Mouse (Mus musculus): ENCODE measurements around the gene Ptk6. TPM values are rescaled to one million over a fixed set of nuclear protein-coding genes. Genes with fewer than 3 reads are reported as not detected.
A peak's percentile ranks its signal among the peaks of the same experiment; 100 is the strongest.

Ptk6 gene
- total RNA-seq, 1 experiment: 0.22 TPM

DNA sequence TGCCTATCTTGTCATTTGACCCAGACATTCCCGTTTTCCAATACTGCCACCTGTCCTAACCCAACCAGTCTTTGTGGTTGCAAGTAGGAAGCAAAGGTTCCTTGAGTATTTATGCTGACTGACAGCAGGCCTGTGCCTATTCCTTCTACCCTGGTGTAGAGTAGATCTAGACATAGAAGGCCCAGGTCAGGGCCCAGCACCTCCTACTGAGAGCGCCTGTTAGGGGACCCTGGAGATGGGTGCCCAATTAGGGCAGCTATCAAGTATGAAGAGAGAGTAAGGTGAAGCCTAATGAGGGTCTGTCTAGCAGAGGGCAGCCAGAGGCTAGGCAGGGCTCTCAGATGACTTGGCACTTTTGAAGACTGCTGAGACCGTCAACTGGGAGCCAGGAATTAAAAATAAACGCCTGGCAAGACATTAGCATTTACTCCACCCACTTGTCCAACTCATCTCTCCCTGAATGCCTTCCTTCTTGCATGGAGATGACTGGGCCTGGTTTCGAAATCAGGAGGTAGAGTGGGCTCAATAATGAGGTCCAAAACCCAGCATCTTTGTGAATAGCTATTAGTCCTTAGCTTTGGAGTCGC, 44.8 kb downstream of the Ptk6 start:
- TF ChIP-seq CHD2 (IDR thresholded peaks at IDR 0.05; ENCODE audit: low read depth, low read length): no peak
- no peak for TF ChIP-seq MAFK (IDR thresholded peaks at IDR 0.05; ENCODE audit: insufficient read depth, low read depth, low read length)
- no peak for TF ChIP-seq ZC3H11A (IDR thresholded peaks at IDR 0.05; ENCODE audit: borderline replicate concordance, low read depth, low read length)
- no peak for TF ChIP-seq HCFC1 (IDR thresholded peaks at IDR 0.05; ENCODE audit: borderline replicate concordance, insufficient read depth, low read length)
- no peak for TF ChIP-seq ZNF384 (IDR thresholded peaks at IDR 0.05; ENCODE audit: low read depth, low read length)
- no peak for DNase-seq (ENCODE audit: low read depth, low spot score)
- no peak overlapping the region for H3K27ac ChIP-seq (ENCODE audit: insufficient read depth, low read depth, low read length, poor library complexity, severe bottlenecking)
- H3K9me3 ChIP-seq (ENCODE audit: control insufficient read depth, insufficient read depth, low read depth, low read length): no peaks in the 10 kb centered on the region
- H3K9ac ChIP-seq (ENCODE audit: insufficient read depth, low read depth, low read length, poor library complexity, severe bottlenecking): no peak overlapping the region
- no peak overlapping the region for H3K4me3 ChIP-seq (ENCODE audit: insufficient read depth in 1 of 2, low read depth in 1 of 2, low read length in 2 of 2, poor library complexity in 1 of 2, severe bottlenecking in 1 of 2)
- H3K36me3 ChIP-seq (ENCODE audit: control insufficient read depth, insufficient read depth, low read length, poor library complexity, severe bottlenecking): no peaks in the 10 kb centered on the region
- H3K4me1 ChIP-seq (ENCODE audit: control insufficient read depth in 2 of 2, insufficient read depth in 2 of 2, low read length in 2 of 2, poor library complexity in 1 of 2): peaks cover 0 to 3% of the 10 kb centered on the region in 2 experiments; a peak in 1 of 4 replicates
- in situ Hi-C loops (cut with MboI; ENCODE audit: low sequenced_read_pairs in 2 of 2, unreplicated experiment in 2 of 2): no loop called here

DNA sequence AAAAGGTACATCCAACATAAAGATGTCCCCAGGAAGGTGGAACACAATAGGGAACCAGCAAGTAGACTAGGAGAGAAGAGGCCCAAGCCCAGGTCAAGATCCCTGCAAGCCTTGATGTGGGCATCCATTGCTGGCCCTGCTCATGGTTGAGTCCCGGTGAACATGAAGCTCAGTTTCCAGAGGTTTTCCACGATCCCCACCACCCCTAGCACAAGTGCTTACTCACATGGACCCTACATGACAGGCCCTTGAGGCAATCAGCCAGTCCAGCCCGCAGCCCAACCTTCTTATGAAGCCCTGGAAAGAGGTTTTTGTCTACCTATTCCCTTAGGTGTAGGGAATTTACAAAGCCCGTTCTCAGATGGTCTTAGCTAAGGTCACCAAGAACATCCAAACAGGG, 45.4 kb downstream of the Ptk6 start:
- in situ Hi-C loops (cut with MboI; ENCODE audit: low sequenced_read_pairs in 2 of 2, unreplicated experiment in 2 of 2): no loop called here
- TF ChIP-seq MAFK (IDR thresholded peaks at IDR 0.05; ENCODE audit: insufficient read depth, low read depth, low read length) (no peak), CHD2 (IDR thresholded peaks at IDR 0.05; ENCODE audit: low read depth, low read length) (no peak), ZNF384 (IDR thresholded peaks at IDR 0.05; ENCODE audit: low read depth, low read length) (no peak), HCFC1 (IDR thresholded peaks at IDR 0.05; ENCODE audit: borderline replicate concordance, insufficient read depth, low read length) (no peak), ZC3H11A (IDR thresholded peaks at IDR 0.05; ENCODE audit: borderline replicate concordance, low read depth, low read length) (no peak)

DNA sequence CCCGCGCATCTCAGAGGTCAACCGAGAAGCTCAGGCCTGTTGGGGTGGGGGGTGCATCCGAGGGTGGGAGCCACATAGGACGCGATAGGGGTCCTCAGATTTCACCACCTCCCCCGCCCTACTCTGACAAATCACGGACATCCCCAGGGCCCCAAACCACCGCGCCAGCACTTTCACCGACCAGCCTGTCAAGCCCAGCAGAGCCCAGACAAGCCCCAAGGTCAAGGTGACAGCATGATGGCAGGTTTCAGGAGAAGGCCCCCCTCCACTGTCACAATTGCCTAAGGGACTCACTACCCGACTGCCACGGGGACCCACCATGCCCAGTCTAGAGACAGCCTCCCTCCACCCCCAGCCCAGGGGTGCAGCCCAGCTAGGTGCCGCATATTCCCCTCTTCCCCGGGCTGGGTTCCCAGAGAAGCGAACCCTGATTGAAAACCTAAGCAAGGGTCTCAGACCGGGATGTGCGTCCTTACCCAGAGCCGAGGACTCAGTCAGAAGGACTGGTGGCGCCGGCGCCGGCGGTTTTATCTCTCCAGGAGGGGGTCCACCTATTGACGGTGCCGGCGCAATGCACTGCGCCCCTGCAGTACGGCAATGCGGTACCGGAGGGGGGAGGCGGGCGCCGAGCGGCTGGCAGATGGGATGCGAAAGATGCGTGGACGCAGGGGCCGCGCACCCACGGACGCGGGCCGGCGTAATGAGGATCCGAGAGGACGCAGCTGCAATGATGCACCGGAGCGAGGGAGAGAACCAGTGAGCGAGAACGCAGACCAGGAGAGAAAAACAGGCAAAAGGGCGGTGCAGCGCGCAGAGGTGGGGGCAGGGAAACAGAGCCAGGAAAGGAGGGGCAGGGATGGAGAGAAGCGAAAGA, 46.1 kb downstream of the Ptk6 start, which contains the start of gene Eef1a2:
Eef1a2 (minus strand) TSS at position 767 of the 874 bp plus-strand sequence.
- H3K4me3 ChIP-seq (ENCODE audit: insufficient read depth in 1 of 2, low read depth in 1 of 2, low read length in 2 of 2, poor library complexity in 1 of 2, severe bottlenecking in 1 of 2): peak within 1 kb of the TSS; percentile 62 to 70
- H3K4me1 ChIP-seq (ENCODE audit: control insufficient read depth in 2 of 2, insufficient read depth in 2 of 2, low read length in 2 of 2, poor library complexity in 1 of 2): peaks cover 0 to 3% of the 10 kb centered on the region in 2 experiments; a peak in 1 of 4 replicates
- no peaks in the 10 kb centered on the region for H3K36me3 ChIP-seq (ENCODE audit: control insufficient read depth, insufficient read depth, low read length, poor library complexity, severe bottlenecking)
- H3K27ac ChIP-seq (ENCODE audit: insufficient read depth, low read depth, low read length, poor library complexity, severe bottlenecking): no peak within 1 kb of the TSS
- TF ChIP-seq MAFK (IDR thresholded peaks at IDR 0.05; ENCODE audit: insufficient read depth, low read depth, low read length) (no peak), ZNF384 (IDR thresholded peaks at IDR 0.05; ENCODE audit: low read depth, low read length) (no peak), ZC3H11A (IDR thresholded peaks at IDR 0.05; ENCODE audit: borderline replicate concordance, low read depth, low read length) (no peak), CHD2 (IDR thresholded peaks at IDR 0.05; ENCODE audit: low read depth, low read length) (no peak), HCFC1 (IDR thresholded peaks at IDR 0.05; ENCODE audit: borderline replicate concordance, insufficient read depth, low read length) (no peak)
- H3K9me3 ChIP-seq (ENCODE audit: control insufficient read depth, insufficient read depth, low read depth, low read length): no peaks in the 10 kb centered on the region
- no peak for DNase-seq (ENCODE audit: low read depth, low spot score)
- in situ Hi-C loops (cut with MboI; ENCODE audit: low sequenced_read_pairs in 2 of 2, unreplicated experiment in 2 of 2): no loop called here
- peak within 1 kb of the TSS; percentile 37 for H3K9ac ChIP-seq (ENCODE audit: insufficient read depth, low read depth, low read length, poor library complexity, severe bottlenecking)

More for the DNA sequence above, 45.4 kb downstream of the Ptk6 start:
- no peak overlapping the region for H3K9ac ChIP-seq (ENCODE audit: insufficient read depth, low read depth, low read length, poor library complexity, severe bottlenecking)
- DNase-seq (ENCODE audit: low read depth, low spot score): no peak
- peak overlapping the region; percentile 62 to 70; a peak in 3 of 4 replicates for H3K4me3 ChIP-seq (ENCODE audit: insufficient read depth in 1 of 2, low read depth in 1 of 2, low read length in 2 of 2, poor library complexity in 1 of 2, severe bottlenecking in 1 of 2)
- no peaks in the 10 kb centered on the region for H3K9me3 ChIP-seq (ENCODE audit: control insufficient read depth, insufficient read depth, low read depth, low read length)
- peaks cover 0 to 3% of the 10 kb centered on the region in 2 experiments; a peak in 1 of 4 replicates for H3K4me1 ChIP-seq (ENCODE audit: control insufficient read depth in 2 of 2, insufficient read depth in 2 of 2, low read length in 2 of 2, poor library complexity in 1 of 2)
- no peak overlapping the region for H3K27ac ChIP-seq (ENCODE audit: insufficient read depth, low read depth, low read length, poor library complexity, severe bottlenecking)
- H3K36me3 ChIP-seq (ENCODE audit: control insufficient read depth, insufficient read depth, low read length, poor library complexity, severe bottlenecking): no peaks in the 10 kb centered on the region

- Histone ChIP-seq H3K9ac (ENCODE audit: insufficient read depth, low read depth, low read length, poor library complexity, severe bottlenecking) (no peak overlapping the region), H3K27ac (ENCODE audit: insufficient read depth, low read depth, low read length, poor library complexity, severe bottlenecking) (no peak overlapping the region), H3K4me1 (ENCODE audit: control insufficient read depth in 2 of 2, insufficient read depth in 2 of 2, low read length in 2 of 2, poor library complexity in 1 of 2) (peaks cover 0 to 3% of the 10 kb centered on the region in 2 experiments; a peak in 1 of 4 replicates), H3K36me3 (ENCODE audit: control insufficient read depth, insufficient read depth, low read length, poor library complexity, severe bottlenecking) (no peaks in the 10 kb centered on the region), H3K4me3 (ENCODE audit: insufficient read depth in 1 of 2, low read depth in 1 of 2, low read length in 2 of 2, poor library complexity in 1 of 2, severe bottlenecking in 1 of 2) (no peak overlapping the region), H3K9me3 (ENCODE audit: control insufficient read depth, insufficient read depth, low read depth, low read length) (no peaks in the 10 kb centered on the region)
- no peak for DNase-seq (ENCODE audit: low read depth, low spot score)
- no peak for TF ChIP-seq HCFC1 (IDR thresholded peaks at IDR 0.05; ENCODE audit: borderline replicate concordance, insufficient read depth, low read length)
- TF ChIP-seq MAFK (IDR thresholded peaks at IDR 0.05; ENCODE audit: insufficient read depth, low read depth, low read length): no peak
- no peak for TF ChIP-seq CHD2 (IDR thresholded peaks at IDR 0.05; ENCODE audit: low read depth, low read length)
- TF ChIP-seq ZC3H11A (IDR thresholded peaks at IDR 0.05; ENCODE audit: borderline replicate concordance, low read depth, low read length): no peak
- TF ChIP-seq ZNF384 (IDR thresholded peaks at IDR 0.05; ENCODE audit: low read depth, low read length): no peak
- in situ Hi-C loops (cut with MboI; ENCODE audit: low sequenced_read_pairs in 2 of 2, unreplicated experiment in 2 of 2): no loop called here
These were observed 46.8 kb downstream of the Ptk6 start for GRCm38 (mm10) chr2:181155801-181156200.

Measured in ES-E14 (cell line).